Mouse (Mus musculus) right cerebral cortex, adult 18-20 months (tissue): Measurements from ENCODE around the gene Ganc.

Source experiments
- DNase-seq: peaks from one replicate; pipeline ENCODE4 v3.0.0; 2022; ENCODE audit warnings: mixed read lengths

Ganc gene

GRCm38 (mm10) chr2:120502605-120502990 lies 98.9 kb downstream of the Ganc start:
- DNase-seq = no peak

- DNase-seq = no peak
Observed at GRCm38 (mm10) chr2:120503094-120503493, 99.4 kb downstream of the Ganc start.

GRCm38 (mm10) chr2:120503992-120504391 lies 100.3 kb downstream of the Ganc start:
- DNase-seq = no peak
